18 mouse cellular contexts compared by ENCODE assay signal in the genomic region with DNA sequence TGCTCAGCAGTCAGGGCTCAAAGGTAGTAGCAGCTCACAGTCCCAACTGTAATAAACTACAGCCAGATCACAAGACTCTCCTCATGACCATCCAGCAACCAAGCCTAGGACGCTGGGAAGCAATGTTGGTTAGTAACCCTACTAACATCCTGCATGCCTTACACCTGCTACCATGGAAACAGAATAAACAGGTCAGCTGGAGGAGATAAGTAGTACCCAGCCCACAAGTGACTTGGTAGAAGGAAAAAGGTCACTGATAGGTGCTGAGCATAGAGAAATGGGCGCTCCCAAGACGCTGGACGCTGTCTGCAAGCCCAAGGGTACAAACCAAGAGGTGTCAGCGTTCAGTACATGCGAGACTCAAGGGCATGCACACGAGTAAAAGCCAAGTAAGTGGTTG. TPM values are rescaled to one million over a fixed set of nuclear protein-coding genes. Genes with fewer than 3 reads are reported as not detected.
DNase-seq lines count a peak whose midpoint lies in the region; ATAC-seq and TF ChIP-seq lines count a peak whose summit lies in the region.
"Had no signal": no experiment of that assay in that cellular context is flagged by ENCODE, and none has a peak within 500 bp of the region (broad histone marks: within the 10 kb centered on the region; RNA-seq: fewer than 3 reads in every experiment).

No protein-coding gene starts in this region.

- DNase-seq in heart, adult 18-20 months, result peak; percentile 62 to 65
- no peak for DNase-seq in heart, postnatal 25 days (ENCODE audit: low spot score)
- DNase-seq in right cerebral cortex, postnatal 36 days (ENCODE audit: low spot score in 2 of 2), result no peak
- no peak for DNase-seq in urinary bladder, postnatal 36 days (ENCODE audit: low spot score in 2 of 2)
- DNase-seq: adrenal gland, postnatal 10 days; cerebellum, adult 11-12 months; cerebellum, postnatal 36 days; right cerebral cortex, adult 18-20 months; thymus, postnatal 14 days had no signal

- intact Hi-C loops in heart, postnatal 25 days (cut with DNase I), result loop anchor here (5.0 kb wide), 1 partner anchor 42 kb away; a partner anchor contains a TSS

- peak overlapping the region; percentile 73 for H3K27ac ChIP-seq in intestine, postnatal 0 days (ENCODE audit: low read depth, low read length)
- H3K27ac ChIP-seq: embryonic facial prominence, embryonic 10.5 days; limb, embryonic 10.5 days; liver, embryonic 14.5 days had no signal

- H3K9me3 ChIP-seq in megakaryocyte, embryonic 14.5 days, result no peaks in the 10 kb centered on the region
- H3K9me3 ChIP-seq in intestine, postnatal 0 days (ENCODE audit: control insufficient read depth), result no peaks in the 10 kb centered on the region
- H3K9me3 ChIP-seq: embryonic facial prominence, embryonic 10.5 days; limb, embryonic 10.5 days had no signal

- H3K4me3 ChIP-seq in megakaryocyte, embryonic 14.5 days (replicated peaks), result peak overlapping the region; percentile 62
- H3K4me3 ChIP-seq in intestine, postnatal 0 days (ENCODE audit: low read depth, low read length), result no peak overlapping the region
- H3K4me3 ChIP-seq: embryonic facial prominence, embryonic 10.5 days; limb, embryonic 10.5 days had no signal

- no peaks in the 10 kb centered on the region for H3K27me3 ChIP-seq in megakaryocyte, embryonic 14.5 days (replicated peaks)
- H3K27me3 ChIP-seq in intestine, postnatal 0 days (replicated peaks; ENCODE audit: control insufficient read depth, insufficient read depth, low read length), result no peaks in the 10 kb centered on the region

- peaks cover 88% of the 10 kb centered on the region for H3K4me1 ChIP-seq in megakaryocyte, embryonic 14.5 days
- H3K4me1 ChIP-seq in intestine, postnatal 0 days (replicated peaks; ENCODE audit: control insufficient read depth, insufficient read depth, low read length), result 0 out of 2 replicates have a peak, but pooled peaks cover 10% of the 10 kb centered on the region

- no peak overlapping the region; the same call in 1 of the 2 replicates for H3K4me2 ChIP-seq in intestine, postnatal 0 days (replicated peaks; ENCODE audit: low read depth)

- no peak for ATAC-seq in megakaryocyte, adult 5-6 weeks (ENCODE audit: poor library complexity, severe bottlenecking)
- peak; percentile 88 for ATAC-seq in intestine, postnatal 0 days
- ATAC-seq: forebrain, embryonic 14.5 days; hindbrain, embryonic 16.5 days; midbrain, embryonic 16.5 days had no signal

- peaks cover 77% of the 10 kb centered on the region for H3K36me3 ChIP-seq in megakaryocyte, embryonic 14.5 days (replicated peaks; ENCODE audit: low read length)
- H3K36me3 ChIP-seq in intestine, postnatal 0 days (ENCODE audit: control insufficient read depth, insufficient read depth), result peaks cover 61% of the 10 kb centered on the region

- WGBS in intestine, postnatal 0 days, result 54% methylated on average over 7 of the region's 7 CpGs

- no peak overlapping the region for H3K9ac ChIP-seq in intestine, postnatal 0 days (ENCODE audit: low read depth, low read length)
- H3K9ac ChIP-seq: liver, embryonic 14.5 days had no signal

- no peak for TF ChIP-seq CTCF in intestine, postnatal 0 days (IDR thresholded peaks at IDR 0.05; ENCODE audit: low read depth)

RNA-seq across cellular contexts. Expression of a gene that starts 4.1 kb away (rescaled TPM):
- total RNA-seq in heart, adult 18-20 months (2021), result 100 to 1,000 TPM; 623 to 655 TPM
- 100 to 1,000 TPM; 689 to 706 TPM for total RNA-seq in heart, postnatal 25 days (2021)
- 19.0 and 25.4 TPM in 2 replicates for polyA plus RNA-seq in megakaryocyte, embryonic 14.5 days (2012; ENCODE audit: insufficient read depth, low replicate concordance)
- 12.5 and 12.7 TPM in 2 replicates for total RNA-seq in megakaryocyte, adult 5-6 weeks (2015)
- total RNA-seq in megakaryocyte, adult 5-6 weeks (2017), result 15.7 and 17.4 TPM in 2 replicates
- polyA plus RNA-seq in intestine, postnatal 0 days (2015; fragmentation: Nextera tagmentation; extraction: Ambion mirVana), result 44.2 and 46.9 TPM in 2 replicates

RNA-seq across cellular contexts. Expression of a gene that starts 31.7 kb away (rescaled TPM):
- 10 to 100 TPM; 17.2 to 22.3 TPM for total RNA-seq in heart, adult 18-20 months (2021)
- 10 to 100 TPM; 23.8 to 26.4 TPM for total RNA-seq in heart, postnatal 25 days (2021)
- not detected in 2 replicates for polyA plus RNA-seq in megakaryocyte, embryonic 14.5 days (2012; ENCODE audit: insufficient read depth, low replicate concordance)
- total RNA-seq in megakaryocyte, adult 5-6 weeks (2015), result 2.5 and 6.6 TPM in 2 replicates
- 11.5 and 15.3 TPM in 2 replicates for total RNA-seq in megakaryocyte, adult 5-6 weeks (2017)
- polyA plus RNA-seq in intestine, postnatal 0 days (2015; fragmentation: Nextera tagmentation; extraction: Ambion mirVana), result 1.3 and 1.8 TPM in 2 replicates

RNA-seq across cellular contexts. Expression of a gene that starts 31.8 kb away (rescaled TPM):
- 1 to 10 TPM; 4.6 to 7.5 TPM for total RNA-seq in heart, adult 18-20 months (2021)
- total RNA-seq in heart, postnatal 25 days (2021), result 1 to 10 TPM; 6.9 to 8.0 TPM
- polyA plus RNA-seq in megakaryocyte, embryonic 14.5 days (2012; ENCODE audit: insufficient read depth, low replicate concordance), result 44.2 and 60.2 TPM in 2 replicates
- 47.8 and 52.8 TPM in 2 replicates for total RNA-seq in megakaryocyte, adult 5-6 weeks (2015)
- 61.5 and 72.5 TPM in 2 replicates for total RNA-seq in megakaryocyte, adult 5-6 weeks (2017)
- polyA plus RNA-seq in intestine, postnatal 0 days (2015; fragmentation: Nextera tagmentation; extraction: Ambion mirVana), result 10.0 and 13.3 TPM in 2 replicates

RNA-seq across cellular contexts. Expression of a gene that starts 36.1 kb away (rescaled TPM):
- total RNA-seq in heart, adult 18-20 months (2021), result 10 to 100 TPM; 61.0 to 65.3 TPM
- 10 to 100 TPM; 79.5 to 97.6 TPM for total RNA-seq in heart, postnatal 25 days (2021)
- 11.8 and 14.9 TPM in 2 replicates for polyA plus RNA-seq in megakaryocyte, embryonic 14.5 days (2012; ENCODE audit: insufficient read depth, low replicate concordance)
- total RNA-seq in megakaryocyte, adult 5-6 weeks (2015), result 10.5 TPM in 2 replicates
- 22.9 and 25.7 TPM in 2 replicates for total RNA-seq in megakaryocyte, adult 5-6 weeks (2017)
- polyA plus RNA-seq in intestine, postnatal 0 days (2015; fragmentation: Nextera tagmentation; extraction: Ambion mirVana), result 28.0 and 28.8 TPM in 2 replicates

RNA-seq across cellular contexts. Expression of a gene that starts 40.2 kb away (rescaled TPM):
- 10 to 100 TPM; 38.1 to 43.1 TPM for total RNA-seq in heart, adult 18-20 months (2021)
- total RNA-seq in heart, postnatal 25 days (2021), result 10 to 100 TPM; 36.4 to 39.3 TPM
- 87.3 and 131 TPM in 2 replicates for polyA plus RNA-seq in megakaryocyte, embryonic 14.5 days (2012; ENCODE audit: insufficient read depth, low replicate concordance)
- 39.4 and 41.4 TPM in 2 replicates for total RNA-seq in megakaryocyte, adult 5-6 weeks (2015)
- 42.1 and 45.5 TPM in 2 replicates for total RNA-seq in megakaryocyte, adult 5-6 weeks (2017)
- 25.7 and 26.3 TPM in 2 replicates for polyA plus RNA-seq in intestine, postnatal 0 days (2015; fragmentation: Nextera tagmentation; extraction: Ambion mirVana)

Comparison
In these comparisons a context has a peak if more than half of its experiments do, and no peak if none do; other contexts are left out.
1. DNase-seq: peak in heart, adult 18-20 months (2 of 2); none in heart, postnatal 25 days (single experiment), right cerebral cortex, postnatal 36 days (0 of 2) and urinary bladder, postnatal 36 days (0 of 2).
2. RNA of a gene that starts 4.1 kb away (total RNA-seq): 689 to 706 TPM in heart, postnatal 25 days and 623 to 655 TPM in heart, adult 18-20 months; 12.5 to 17.4 TPM in megakaryocyte, adult 5-6 weeks; every median in the first group is over 10 times any median in the second.
3. RNA of a gene that starts 31.8 kb away (total RNA-seq): 47.8 to 72.5 TPM in megakaryocyte, adult 5-6 weeks; 6.9 to 8.0 TPM in heart, postnatal 25 days and 4.6 to 7.5 TPM in heart, adult 18-20 months; every median in the first group is over 4 times any median in the second.